Mouse (Mus musculus) lung, postnatal 0 days (tissue): ENCODE data around the gene Tbc1d10c.

ENCODE experiments used
- CTCF ChIP-seq: IDR thresholded peaks from 2 replicates; pipeline ENCODE4 v1.5.1; 2016; ENCODE audit warnings: antibody characterized with exemption, mild to moderate bottlenecking
- EP300 ChIP-seq: IDR thresholded peaks from 2 replicates; pipeline ENCODE4 v1.6.1; 2016; ENCODE audit warnings: antibody characterized with exemption, mild to moderate bottlenecking, control low read depth

DNA sequence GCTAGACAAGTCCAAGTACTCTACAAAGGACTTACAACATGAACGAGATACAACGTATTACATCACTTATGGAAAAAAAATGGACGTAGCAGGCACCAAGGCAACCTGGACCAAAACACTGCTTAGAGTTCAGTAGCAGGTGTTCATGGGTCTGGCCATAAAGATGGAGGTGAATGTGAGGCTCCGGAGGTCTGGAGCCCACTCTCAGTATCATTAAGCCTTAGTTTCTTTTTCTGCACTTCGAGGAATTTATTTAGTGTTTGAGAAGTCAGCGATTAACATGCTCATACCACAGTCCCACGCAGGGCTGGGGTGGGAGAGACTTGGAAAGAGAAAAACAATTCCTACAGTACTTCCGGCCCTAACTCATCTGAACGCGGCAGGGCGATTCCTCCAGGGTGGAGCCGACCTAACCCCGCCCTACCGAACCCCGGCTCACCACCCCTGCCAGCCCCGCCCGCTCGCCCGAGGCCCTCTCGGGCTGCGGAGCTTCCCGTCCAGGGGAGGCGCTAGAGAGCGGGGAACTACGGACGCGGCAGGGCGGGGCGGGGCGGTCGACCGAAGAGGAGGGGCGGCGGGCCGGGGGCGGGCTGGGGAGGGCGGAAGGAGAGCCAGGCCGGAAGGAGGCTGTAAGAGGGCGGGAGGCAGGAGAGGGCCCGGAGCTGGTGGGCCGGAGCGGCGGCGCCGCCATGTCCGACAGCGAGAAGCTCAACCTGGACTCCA lies 605 bp upstream of the Tbc1d10c start, which contains the start of gene Ppp1ca:
- peak; percentile 80 for TF ChIP-seq CTCF
- no peak for TF ChIP-seq EP300
